Mouse (Mus musculus) bone marrow, adult 2 months (tissue): ENCODE results near the gene Gm14409. TPM values are rescaled to one million over a fixed set of nuclear protein-coding genes. Genes with fewer than 3 reads are reported as not detected.
"Not testable (repeated sequence)": the region's sequence is repeated elsewhere in the genome, so short reads cannot be mapped to it uniquely, and the experiment has no call there.

Experiments used
- H3K27ac ChIP-seq: fragments of 200-500 bp; 2 replicates; pipeline ENCODE4 v1.5.1; 2012; ENCODE audit warnings: low read depth, mild to moderate bottlenecking, control low read depth, inconsistent platforms, low read length; ENCODE audit not compliant: control insufficient read depth, poor library complexity, insufficient read depth
- H3K4me1 ChIP-seq: fragments of 200-500 bp; 2 replicates; pipeline ENCODE4 v1.6.1; 2011; ENCODE audit warnings: low read length; ENCODE audit not compliant: control insufficient read depth, insufficient read depth
- H3K4me3 ChIP-seq: fragments of 200-500 bp; replicated peaks from 2 replicates; pipeline ENCODE3; 2011; ENCODE audit warnings: mild to moderate bottlenecking, low read depth, low read length, control low read depth; ENCODE audit not compliant: control insufficient read depth
- WGBS: fragments of 180-500 bp; shearing (Covaris S2); methylation state at CpG from one replicate; pipeline ENCODE4 v1.1.7; 2018; 5-methylcytosine and 5-hydroxymethylcytosine counted together
- polyA plus RNA-seq: library from polyadenylated mRNA; stranded (reverse); fragments of >200 nt; gene quantifications from 2 replicates; pipeline ENCODE4 v1.2.4, GENCODE M21; 2011; ENCODE audit warnings: low replicate concordance; ENCODE audit not compliant: missing spikeins, insufficient read depth, insufficient read length

Gm14409 gene
- not detected in 2 replicates for polyA plus RNA-seq

- no CpG with 5 or more reads among the region's 2 CpGs for WGBS
- not testable (repeated sequence) for H3K27ac ChIP-seq, H3K4me3 ChIP-seq, H3K4me1 ChIP-seq
Measured at GRCm38 (mm10) chr2:177266936-177267335, at the start of gene Gm14409. TSS of gene Gm14409 (minus strand) at chr2:177267036.

DNA sequence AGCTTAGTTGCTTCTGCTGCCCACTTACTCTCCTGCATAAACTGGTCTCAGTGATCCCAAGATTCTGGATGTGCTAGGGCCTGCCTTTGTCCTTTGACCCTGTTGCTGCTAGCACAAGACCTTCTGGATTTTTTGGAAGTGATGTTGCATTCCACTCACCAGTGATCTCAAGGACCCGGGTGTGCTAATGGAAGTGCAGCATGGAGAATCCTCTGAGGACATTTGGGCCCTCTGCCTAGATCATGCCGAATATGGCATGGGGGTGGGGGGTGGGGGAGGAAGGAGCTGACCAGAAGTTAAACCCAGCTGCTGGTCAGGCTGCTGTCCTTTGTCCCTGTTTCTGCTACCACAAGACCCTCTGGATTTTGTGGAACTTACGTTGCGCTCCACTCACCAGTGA lies 42.8 kb upstream of the Gm14409 start:
- WGBS = 78% methylated on average over 4 of the region's 4 CpGs
- H3K4me1 ChIP-seq, H3K4me3 ChIP-seq, H3K27ac ChIP-seq: not testable (repeated sequence)

DNA sequence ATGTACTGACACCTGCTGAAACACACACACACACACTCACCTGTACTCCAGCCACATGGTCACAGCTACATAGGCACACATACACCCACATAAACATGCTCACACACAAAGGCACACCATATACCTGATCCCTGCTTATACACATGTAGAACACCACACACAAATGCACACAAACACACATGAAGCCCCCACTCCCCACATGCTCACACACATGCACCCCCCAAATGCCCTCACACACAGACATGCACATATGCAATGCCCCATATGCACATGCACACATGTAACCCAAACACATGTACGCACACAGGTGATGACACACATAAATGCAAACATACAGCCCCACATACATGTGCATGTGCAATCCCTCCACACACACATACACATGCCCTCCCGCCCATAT lies 38.1 kb upstream of the Gm14409 start:
- WGBS = no CpG with 5 or more reads among the region's 2 CpGs
- not testable (repeated sequence) for H3K4me3 ChIP-seq, H3K4me1 ChIP-seq, H3K27ac ChIP-seq

GRCm38 (mm10) chr2:177283701-177284100 lies 16.9 kb upstream of the Gm14409 start:
- not testable (repeated sequence) for H3K4me1 ChIP-seq, H3K4me3 ChIP-seq, H3K27ac ChIP-seq
- WGBS = 32% methylated on average over 3 of the region's 3 CpGs

DNA sequence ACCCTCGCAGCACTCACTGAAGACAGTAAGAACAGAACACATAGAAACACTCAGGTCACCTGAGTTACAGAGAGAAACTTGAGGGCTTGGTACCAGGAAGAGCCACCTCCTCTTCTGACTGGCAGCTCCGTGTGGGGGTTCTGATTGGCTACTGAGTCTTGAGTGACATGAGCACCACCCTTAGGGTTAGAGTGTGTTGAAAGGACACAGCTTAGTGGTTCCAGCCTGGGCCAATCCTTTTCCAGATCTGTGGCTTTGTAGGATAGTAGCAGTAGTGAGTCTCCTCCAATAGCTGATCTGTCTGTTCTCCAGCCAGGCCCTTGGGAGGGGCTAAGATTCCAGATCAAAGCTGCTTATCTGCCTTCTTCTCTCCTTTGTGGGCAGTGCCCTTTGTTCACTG lies 10.9 kb upstream of the Gm14409 start:
- WGBS = 71% methylated on average over 2 of the region's 2 CpGs

GRCm38 (mm10) chr2:177272237-177272636 lies 5.4 kb upstream of the Gm14409 start:
- not testable (repeated sequence) for H3K4me1 ChIP-seq, H3K4me3 ChIP-seq, H3K27ac ChIP-seq
- WGBS = 88% methylated on average over 2 of the region's 2 CpGs

More for the DNA sequence above, 10.9 kb upstream of the Gm14409 start:
- not testable (repeated sequence) for H3K4me3 ChIP-seq, H3K4me1 ChIP-seq, H3K27ac ChIP-seq

GRCm38 (mm10) chr2:177247449-177247848 lies 19.4 kb downstream of the Gm14409 start:
- H3K27ac ChIP-seq, H3K4me3 ChIP-seq, H3K4me1 ChIP-seq: not testable (repeated sequence)
- 74% methylated on average over 2 of the region's 2 CpGs for WGBS

GRCm38 (mm10) chr2:177230461-177230860 lies 36.4 kb downstream of the Gm14409 start:
- not testable (repeated sequence) for H3K4me3 ChIP-seq, H3K27ac ChIP-seq, H3K4me1 ChIP-seq
- 48% methylated on average over 2 of the region's 2 CpGs for WGBS

Other genes starting within 250 kb of the Gm14409 start
- gene Gm14401, start 192.7 kb downstream of the Gm14409 start, polyA plus RNA-seq = not detected in 2 replicates
- 1.9 and 4.1 TPM in 2 replicates for gene Gm14410, start 60.6 kb downstream of the Gm14409 start, polyA plus RNA-seq
- gene Gm14412, start 57.3 kb upstream of the Gm14409 start, polyA plus RNA-seq = not detected in 2 replicates
- gene Gm14418, start 131.3 kb upstream of the Gm14409 start, polyA plus RNA-seq = 5.1 and 5.8 TPM in 2 replicates
- 4.1 and 6.8 TPM in 2 replicates for gene Zfp970, start 197.7 kb upstream of the Gm14409 start, polyA plus RNA-seq
- gene Gm14403, start 231.2 kb upstream of the Gm14409 start, polyA plus RNA-seq = not detected in 2 replicates